Mouse (Mus musculus): ENCODE results near the gene Abcc8.

GRCm38 (mm10) chr7:46146675-46147308 is 33.0 kb downstream of the Abcc8 start:
- no peak for TF ChIP-seq CTCF (IDR thresholded peaks at IDR 0.05; ENCODE audit: low read depth, low read length)
- TF ChIP-seq GATA1 (IDR thresholded peaks at IDR 0.05; ENCODE audit: borderline replicate concordance, low read length) = no peak
- no peak for TF ChIP-seq TAL1 (conservative IDR thresholded peaks at IDR 0.05; ENCODE audit: low read depth, low read length)
- TF ChIP-seq POLR2AphosphoS5 (IDR thresholded peaks at IDR 0.05; ENCODE audit: insufficient replicate concordance, low read depth, low read length) = no peak

All from G1E (cell line).